Mouse (Mus musculus): ENCODE data around the gene Tmed6. TPM values are rescaled to one million over a fixed set of nuclear protein-coding genes. Genes with fewer than 3 reads are reported as not detected.
"Not testable (repeated sequence)": the region's sequence is repeated elsewhere in the genome, so short reads cannot be mapped to it uniquely, and the experiment has no call there.

The Tmed6 gene
- total RNA-seq (2021), result not detected
- long read RNA-seq, experiment 1, result 0 reads
- long read RNA-seq, experiment 2, result 0 reads

DNA sequence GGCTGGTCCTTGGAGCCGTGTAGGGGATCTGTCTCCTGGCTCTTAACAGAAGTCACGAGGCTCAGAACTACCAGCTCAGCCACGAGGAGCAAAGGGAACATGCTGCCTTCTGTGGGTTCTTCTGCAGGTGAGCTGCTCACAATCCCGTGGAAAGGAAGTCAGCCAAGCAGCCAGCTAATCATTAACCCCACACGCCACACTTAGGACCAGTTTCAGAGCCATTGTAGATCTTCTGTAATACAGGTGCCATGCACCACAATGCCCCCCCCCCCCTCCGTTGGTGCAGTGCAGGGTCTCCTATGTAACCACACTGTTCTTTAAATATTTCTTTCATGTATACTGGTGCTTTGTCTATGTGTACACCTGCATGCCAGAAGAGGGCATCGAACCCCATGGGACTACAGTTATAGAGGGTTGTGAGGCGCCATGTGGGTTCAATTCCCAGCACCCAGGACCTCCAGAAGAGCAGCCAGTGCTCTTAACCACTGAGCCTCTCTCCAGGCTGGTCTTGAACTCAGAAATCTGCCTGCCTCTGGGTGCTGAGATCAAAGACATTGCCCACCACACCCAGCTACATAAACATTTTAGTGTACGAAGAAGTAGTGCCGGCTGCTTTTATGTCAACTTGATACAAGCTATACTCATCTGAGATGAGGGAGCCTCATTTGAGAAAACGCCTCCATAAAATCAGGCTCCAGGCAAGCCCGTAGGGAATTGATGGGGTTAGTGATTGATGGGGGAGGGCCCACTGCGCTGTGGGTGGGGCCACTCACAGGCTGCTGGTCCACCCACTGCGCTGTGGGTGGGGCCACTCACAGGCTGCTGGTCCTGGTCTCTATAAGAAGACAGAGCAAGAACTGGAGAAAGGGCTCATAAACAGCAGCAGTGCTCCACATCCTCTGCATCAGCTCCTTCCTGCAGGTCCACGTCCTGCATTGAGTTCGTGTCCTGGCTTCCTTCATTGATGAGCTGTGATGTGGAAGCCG, at the start of gene Tmed6:
Gene Tmed6 (minus strand): TSS at position 134 of the 986 bp plus-strand sequence.
- peak; percentile 12 to 16 for DNase-seq

DNA sequence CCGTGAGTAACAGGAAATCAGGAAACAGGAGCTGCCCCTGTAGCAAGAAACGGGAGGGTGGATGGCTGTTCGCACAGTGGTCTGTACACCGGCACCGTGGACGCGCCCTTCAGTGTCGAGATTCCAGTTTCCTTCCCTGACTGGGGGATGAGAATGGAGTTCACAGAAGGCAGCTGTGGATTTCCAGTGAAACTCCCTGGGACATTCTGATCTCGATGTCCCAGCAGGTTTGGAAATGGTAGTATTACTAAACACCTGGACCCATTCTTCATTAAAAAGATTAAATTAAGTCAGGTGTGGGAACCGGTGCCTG, 49.5 kb upstream of the Tmed6 start:
- intact Hi-C loops (cut with DNase I), result loop anchor here (5.0 kb wide), 2 partner anchors 57 to 87 kb away; no protein-coding TSS in a partner anchor
- no peak for DNase-seq

More for the DNA sequence above, at the start of gene Tmed6:
- intact Hi-C loops (cut with DNase I), result no loop called here

DNA sequence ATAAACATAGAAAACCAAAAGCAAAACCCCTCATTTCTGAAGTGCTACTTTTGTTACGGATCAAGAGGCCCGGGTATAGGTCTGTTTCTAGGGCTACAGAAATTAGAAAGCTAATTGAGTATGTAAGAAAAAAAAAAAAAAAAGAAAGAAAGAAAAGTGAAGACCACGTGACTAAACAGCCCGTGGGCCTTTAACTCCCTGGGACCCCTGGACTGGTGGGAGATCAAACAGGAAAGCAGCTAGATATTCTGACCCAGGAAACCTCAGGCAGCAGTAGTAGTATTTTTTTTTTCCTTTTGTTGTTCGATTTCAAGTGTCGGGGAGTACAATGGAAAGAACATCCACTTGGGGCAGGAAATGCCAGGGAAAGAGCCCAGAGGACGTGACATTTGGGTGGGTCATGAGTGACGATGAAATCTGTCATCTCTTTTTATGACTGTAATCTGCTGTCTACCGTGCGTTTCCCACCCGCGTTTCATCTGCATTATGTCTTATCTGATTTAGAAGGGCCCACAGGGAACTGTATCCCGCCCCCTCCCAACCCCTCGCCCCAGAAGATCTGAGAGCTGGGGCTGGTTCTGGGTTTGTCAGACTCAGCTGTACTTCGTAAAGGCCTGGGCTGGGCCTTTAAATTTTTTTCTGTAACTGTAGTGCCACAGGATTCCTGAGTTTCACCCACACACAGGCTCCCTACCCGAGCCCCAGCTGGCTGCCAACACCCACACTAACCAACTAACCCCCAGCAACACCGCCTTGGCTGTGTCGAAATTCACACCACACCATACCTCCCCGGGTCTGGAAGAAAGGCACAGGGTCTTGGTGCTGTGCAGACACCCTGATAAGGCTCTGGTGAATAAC, 48.9 kb upstream of the Tmed6 start:
- DNase-seq, result no peak

DNA sequence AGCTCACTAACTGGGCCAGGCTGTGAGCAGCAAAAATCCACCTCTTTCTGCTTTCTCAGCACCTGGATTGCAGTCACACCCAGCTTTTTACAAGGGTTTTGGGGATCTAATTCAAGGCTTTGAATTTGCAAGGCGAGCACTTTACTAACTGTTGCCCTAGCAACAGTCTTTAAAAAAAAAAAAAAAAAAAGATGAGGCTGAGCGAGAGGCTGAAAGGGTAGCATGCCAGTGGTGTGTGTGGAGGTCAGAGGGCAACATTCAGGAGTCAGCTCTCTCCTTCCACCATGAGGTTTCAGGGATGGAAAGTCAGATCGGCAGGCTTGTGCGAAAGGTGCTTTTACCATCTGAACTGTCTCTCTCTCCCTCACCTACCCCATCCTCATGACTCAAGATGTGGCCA, 47.8 kb upstream of the Tmed6 start:
- no peak for DNase-seq
- intact Hi-C loops (cut with DNase I), result no loop called here

More for the DNA sequence above, 48.9 kb upstream of the Tmed6 start:
- intact Hi-C loops (cut with DNase I), result loop anchor here (5.0 kb wide), 2 partner anchors 58 to 88 kb away; no protein-coding TSS in a partner anchor

DNA sequence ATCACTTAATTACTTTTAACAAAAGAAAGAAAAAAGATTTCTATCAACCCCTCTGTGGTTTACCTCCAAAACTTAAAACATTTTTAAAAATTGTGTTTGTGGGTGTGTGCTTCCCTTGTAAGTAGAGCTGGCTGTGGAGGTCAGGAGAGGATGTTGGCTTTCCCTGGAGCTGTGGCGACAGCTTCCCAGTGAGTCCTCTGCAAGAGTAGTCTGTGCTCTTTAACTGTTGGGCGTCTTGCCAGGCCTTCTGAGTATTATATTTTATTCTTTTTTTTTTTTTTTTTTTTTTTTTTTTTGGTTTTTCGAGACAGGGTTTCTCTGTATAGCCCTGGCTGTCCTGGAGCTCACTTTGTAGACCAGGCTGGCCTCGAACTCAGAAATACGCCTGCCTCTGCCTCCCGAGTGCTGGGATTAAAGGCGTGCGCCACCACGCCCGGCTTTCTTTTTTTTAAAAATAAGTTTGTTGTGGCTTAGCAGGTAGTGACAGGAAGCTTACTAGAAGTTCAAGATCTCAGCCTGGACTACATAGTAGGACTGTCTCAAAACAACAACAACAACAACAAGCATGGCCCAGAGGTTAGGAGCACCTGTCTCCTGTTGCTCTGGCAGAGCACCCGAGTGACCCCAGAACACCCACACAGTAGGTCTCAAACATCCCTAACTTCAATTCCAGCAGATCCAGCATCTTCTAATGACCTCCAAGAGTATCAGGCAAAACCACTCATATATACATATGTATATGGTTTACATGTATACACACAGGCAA, 46.1 kb upstream of the Tmed6 start:
- intact Hi-C loops (cut with DNase I), result no loop called here
- peak in 1 of 2 experiments; percentile 16 for DNase-seq

DNA sequence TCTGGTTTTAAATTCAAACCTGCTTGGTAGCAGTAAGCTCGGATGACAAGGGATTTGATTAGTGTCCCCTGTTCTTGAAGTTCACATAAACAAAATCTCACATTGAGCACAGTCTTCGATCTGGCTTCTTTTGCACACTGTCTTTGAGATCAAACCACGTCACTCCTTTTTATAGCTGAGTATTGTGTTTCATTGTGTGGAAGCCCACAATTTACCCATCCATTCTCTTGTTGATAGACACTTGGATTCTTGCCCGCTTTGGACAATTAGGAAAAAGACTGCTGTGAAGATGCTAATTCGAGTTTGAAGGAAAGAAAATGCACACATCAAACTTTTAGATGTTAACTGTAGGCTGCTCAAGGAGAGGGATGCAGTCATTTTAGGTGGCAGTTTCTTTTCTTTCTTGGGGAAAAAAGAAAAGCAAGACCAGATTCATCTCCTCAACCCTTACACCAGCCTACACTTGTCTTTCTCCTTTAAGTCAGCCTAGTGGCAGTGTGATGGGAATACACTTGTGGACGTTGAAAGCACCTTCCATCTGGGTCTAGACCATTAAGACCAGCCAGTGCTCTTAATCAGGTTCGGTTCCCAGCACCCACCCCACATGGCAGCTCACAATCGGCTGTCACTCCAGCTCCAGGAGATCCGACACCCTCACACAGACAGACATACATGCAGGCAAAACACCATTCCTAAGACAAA, 45.3 kb upstream of the Tmed6 start:
- intact Hi-C loops (cut with DNase I), result no loop called here
- DNase-seq, result no peak

DNA sequence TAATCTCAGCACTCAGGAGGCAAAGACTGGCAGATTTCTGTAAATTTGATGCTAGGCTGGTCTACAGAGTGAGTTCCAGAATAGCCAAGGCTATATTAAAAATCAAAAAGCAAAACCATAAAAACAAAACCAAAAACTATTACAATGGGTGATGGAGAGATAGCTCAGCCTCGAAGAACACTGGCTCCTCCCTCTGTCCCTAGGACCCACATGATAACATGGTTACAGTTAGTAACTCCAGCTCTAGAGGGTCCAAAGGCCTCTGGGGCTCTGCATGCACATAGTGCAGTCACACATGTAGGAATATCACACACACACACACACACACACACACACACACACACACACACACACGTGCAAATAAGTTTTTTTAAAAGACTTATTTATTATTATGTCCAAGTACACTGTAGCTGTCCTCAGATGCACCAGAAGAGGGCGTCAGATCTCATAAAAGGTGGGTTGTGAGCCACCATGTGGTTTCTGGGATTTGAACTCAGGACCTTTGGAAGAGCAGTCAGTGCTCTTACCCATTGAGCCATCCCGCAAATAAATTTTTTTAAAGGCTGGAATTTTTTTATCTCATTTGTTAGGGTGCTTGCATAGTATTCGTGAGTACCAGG, 44.5 kb upstream of the Tmed6 start:
- no peak for DNase-seq
- intact Hi-C loops (cut with DNase I), result no loop called here

DNA sequence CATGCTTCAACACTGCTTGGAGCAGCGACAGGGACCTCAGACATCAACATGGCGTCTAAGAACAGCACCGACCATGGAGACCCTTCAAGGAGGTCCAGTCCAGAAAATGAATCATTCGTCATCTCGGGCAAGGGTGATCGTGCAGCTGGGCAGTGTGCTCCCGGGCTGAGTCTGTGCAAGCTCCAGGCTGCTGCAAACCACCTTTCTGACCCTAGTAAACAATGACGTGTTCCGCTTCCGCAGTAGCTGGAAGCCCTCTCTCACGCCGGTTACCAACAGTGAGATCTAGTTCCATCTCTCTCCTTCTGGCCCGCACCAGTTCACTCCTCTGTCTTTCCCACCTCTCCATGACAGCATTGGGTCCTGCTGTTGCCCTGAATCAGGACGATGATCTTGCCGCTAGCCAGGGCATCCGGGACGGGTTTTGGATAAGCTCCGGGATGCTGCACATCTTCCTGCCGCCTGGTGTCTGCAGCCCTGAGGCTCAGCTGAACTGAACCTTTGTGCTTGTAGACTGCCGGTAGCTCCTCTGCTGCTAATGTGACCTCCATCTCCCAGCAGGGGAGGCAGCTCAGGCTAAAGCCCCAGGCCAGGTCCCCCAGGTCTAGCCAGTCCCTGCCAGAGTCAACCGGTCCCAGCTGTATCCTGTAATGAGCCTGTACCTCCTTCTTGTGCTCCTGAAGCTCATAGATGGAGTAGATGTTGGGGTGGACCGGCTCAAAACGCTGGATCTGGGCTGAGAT, 43.7 kb upstream of the Tmed6 start:
- intact Hi-C loops (cut with DNase I), result no loop called here

DNA sequence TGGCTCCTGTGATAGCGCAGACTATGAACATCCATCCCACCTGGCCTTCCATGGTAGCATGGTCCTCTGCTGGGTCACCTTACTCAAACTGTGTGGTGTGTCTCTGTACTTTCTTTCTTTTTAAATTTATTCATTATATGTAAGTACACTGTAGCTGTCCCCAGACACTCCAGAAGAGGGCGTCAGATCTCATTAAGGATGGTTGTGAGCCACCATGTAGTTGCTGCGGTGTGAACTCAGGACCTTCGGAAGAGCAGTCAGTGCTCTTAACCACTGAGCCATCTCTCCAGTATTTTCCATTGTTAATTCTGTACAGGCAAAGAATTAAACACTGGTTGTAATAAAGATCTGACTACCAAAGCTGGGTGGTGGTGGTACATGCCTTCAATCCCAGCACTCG, 42.6 kb upstream of the Tmed6 start:
- intact Hi-C loops (cut with DNase I); DNase-seq: not testable (repeated sequence)

More for the DNA sequence above, 43.7 kb upstream of the Tmed6 start:
- no peak for DNase-seq

DNA sequence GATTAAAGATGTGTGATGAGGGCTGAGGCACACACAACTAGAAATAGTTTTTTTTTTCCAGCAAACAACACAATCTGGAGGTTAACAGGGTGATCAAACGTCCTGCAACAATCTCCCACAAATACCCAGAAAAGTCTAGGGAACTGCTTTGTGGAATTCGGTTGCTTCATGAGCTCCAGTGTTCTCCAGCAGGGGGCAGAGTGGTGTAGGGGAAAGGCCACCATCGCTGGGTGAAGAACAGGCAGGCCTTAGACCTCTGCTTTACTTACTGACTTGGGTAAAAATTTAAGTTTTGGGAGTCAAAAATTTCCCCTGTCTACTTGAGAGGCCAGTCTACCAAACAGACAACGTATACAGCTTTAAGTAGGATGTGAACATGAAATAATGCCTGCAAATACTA, 39.1 kb upstream of the Tmed6 start:
- peak; percentile 80 to 90 for DNase-seq
- intact Hi-C loops (cut with DNase I), result loop anchor here (5.0 kb wide), 1 partner anchor 323 kb away; the partner anchor contains the start of gene Nob1

DNA sequence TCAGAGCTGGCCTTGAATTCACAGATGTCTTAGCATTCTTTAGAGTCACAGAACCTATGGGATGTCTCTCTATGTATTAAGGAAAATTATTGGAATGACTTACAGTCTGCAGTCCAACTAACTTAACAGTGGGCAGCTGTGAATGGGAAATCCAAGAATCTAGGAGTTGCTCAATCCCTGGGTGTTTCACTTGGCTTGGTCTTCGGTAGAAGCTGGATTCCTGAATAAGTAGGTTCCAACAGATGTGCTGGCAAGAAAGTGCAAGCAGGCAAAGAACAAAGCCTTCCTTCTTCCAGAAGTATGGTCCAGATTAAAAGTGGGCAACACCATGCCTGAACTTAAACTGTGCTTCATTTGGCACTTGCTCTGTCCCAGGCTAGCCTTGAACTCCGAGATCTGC, 35.2 kb upstream of the Tmed6 start:
- intact Hi-C loops (cut with DNase I), result loop anchor here (5.0 kb wide), 1 partner anchor 327 kb away; the partner anchor contains the start of gene Nob1
- DNase-seq, result no peak

DNA sequence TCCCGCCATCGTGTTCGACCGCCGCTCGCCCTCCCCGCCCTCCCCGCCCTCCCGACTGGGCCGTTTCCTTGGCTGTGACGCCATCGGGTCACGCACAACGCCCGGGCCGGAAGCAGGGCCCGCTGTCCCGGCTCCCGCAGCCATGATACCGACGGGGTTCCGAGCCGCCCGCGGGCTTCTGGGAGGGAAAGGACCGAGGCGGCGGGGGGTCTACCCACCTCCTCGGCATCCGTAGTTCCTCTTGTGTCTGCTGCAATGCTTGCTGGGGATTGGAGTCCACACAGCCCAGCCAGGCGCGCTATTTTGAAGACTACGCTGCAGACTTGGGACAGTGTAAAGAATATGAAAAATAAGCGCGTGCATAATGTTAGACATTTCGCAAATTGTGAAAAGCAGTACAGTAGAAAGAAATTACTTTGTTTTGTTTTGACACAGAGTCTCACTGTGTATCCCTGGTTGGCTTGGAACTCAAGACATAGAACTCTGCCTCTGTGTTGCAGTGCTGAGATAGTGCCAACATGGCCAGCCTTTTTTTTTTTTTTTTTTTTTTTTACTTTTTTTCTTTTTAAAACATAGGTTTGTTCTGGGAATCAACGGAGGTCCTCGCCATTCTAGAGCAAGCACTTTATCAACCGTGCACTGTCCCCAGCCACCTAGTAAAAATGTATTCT, 31.1 kb upstream of the Tmed6 start, which contains the start of gene Terf2:
Gene Terf2 (minus strand): TSS at position 182 of the 671 bp plus-strand sequence.
- peak; percentile 92 to 93 for DNase-seq
- intact Hi-C loops (cut with DNase I), result no loop called here

DNA sequence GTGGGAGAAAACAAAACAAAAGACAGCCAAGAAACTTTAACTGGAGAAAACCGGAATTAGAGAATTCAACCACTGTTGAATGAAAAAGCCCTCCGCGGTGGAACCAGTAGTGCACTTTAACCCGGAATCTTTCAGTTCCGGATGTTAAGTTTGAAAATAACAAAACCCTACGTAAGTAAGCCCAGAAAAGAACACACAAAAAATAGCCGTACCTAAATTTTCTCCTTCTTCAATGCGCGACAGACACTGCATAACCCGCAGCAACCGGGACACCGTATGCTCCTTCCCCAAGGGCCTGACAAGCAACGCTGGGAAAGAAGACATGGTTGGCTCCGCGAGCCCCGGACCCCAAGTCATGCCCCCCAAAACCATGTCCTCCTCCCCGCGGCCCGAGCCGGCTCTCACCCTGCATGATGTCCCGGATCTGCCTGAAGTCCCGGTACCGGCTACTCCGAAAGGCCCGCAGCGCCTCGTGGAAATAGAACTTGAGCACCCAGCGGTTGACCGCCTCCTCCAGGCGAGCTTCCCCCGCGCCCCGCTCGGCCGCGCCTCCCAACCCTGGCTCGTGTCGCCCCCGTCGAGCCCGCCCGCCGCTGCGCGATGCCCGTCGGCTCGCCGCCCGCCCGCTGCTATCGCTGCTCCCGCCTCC, 30.4 kb upstream of the Tmed6 start:
- DNase-seq, result no peak
- intact Hi-C loops (cut with DNase I), result no loop called here

DNA sequence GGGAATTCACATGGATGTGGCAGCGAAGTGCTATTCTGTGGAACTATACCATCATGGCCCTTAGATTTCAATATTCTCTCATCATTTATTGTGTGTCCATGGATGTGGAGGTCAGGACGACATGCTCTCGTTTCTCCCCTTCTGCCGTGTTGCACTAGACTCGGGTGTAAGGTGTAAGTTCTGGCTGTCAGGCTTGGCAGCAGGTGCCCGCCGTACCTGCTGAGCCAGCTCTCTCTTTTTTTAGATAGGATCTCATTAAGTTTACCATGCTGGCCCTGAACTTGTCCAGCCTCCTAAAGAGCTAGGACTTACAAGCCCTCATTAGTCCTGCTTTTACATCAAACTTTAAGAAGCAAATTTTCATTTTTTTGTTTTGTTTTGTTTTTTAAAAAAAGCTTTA, 25.1 kb upstream of the Tmed6 start:
- DNase-seq, result no peak
- intact Hi-C loops (cut with DNase I), result no loop called here

DNA sequence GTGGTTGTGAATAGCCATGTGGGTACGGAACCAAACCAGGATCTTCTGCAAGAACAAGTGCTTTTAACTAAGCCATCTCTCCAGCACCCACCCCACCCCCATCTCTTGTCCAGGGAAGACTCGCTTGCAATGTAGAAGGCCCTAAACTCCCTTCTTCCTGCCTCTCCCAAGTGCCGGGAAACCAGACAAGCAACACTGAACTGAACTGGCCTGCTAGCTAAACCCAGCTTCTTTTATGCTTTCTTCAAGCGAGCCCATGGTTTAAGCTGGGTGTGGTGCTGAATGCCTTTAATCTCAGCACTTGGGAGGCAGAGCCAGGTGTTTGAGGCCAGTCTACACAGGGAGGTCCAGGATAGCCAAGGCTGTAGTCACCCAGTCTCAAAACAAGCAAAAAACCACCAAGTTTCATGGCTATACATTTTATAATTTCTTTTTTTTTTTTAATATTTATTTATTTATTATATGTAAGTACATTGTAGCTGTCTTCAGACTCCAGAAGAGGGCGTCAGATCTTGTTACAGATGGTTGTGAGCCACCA, 23.2 kb upstream of the Tmed6 start:
- DNase-seq, result no peak
- intact Hi-C loops (cut with DNase I), result no loop called here

DNA sequence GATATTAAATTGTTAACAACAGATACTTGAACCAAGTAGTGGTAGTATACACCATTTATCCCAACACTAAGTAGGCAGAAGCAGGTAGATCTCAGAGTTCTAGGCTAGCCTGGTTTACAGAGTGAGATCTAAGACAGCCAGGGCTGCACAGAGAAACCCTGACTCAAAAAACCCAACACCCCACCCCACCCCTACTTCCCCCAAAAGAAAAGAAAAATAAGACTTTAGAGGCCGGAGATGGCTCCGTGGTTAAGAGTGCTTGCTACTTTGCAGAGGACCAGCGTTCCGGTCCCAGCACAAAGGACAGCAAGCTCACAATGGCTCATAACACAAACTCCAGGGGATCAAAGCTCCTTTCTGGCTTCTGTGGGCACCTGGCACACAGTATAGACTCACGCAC, 20.6 kb upstream of the Tmed6 start:
- DNase-seq, result no peak
- intact Hi-C loops (cut with DNase I), result no loop called here

DNA sequence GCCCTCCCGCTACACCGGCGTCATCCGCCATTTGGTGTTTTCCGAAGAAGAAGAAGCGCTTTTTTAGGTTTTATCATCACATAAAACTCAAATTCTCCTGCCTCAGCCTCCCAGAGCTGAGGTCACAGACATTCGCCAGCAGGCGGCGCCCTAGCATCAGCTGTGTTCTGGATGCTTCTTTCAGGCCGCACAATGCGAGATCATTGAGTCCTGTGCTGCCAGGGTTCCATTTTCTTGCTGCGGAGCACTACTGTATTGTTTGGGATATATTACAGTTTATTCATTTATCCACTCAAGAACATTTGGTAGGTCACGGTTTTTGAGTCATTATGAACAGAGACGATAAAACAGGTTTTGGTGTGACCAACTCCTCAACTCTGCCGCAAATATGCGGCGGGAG, 19.9 kb upstream of the Tmed6 start:
- intact Hi-C loops (cut with DNase I), result no loop called here
- no peak for DNase-seq
